Mouse (Mus musculus) left cerebral cortex, postnatal 10 days (tissue): ENCODE measurements around the gene Klrc2. TPM values are rescaled to one million over a fixed set of nuclear protein-coding genes. Genes with fewer than 3 reads are reported as not detected.
"Not testable (repeated sequence)": the region's sequence is repeated elsewhere in the genome, so short reads cannot be mapped to it uniquely, and the experiment has no call there.

Experiments used
- DNase-seq, 2 experiments: peaks; one replicate each; pipeline ENCODE4 v3.0.0; 2021 to 2022; ENCODE audit warnings: low spot score in 2 of 2, mixed read lengths in 1 of 2; ENCODE audit errors: extremely low spot score in 1 of 2
- intact Hi-C: fragments of 180-260 bp; cut with DNase I; formaldehyde crosslinking; loops from one replicate; pipeline ENCODE4 v1.15.1; 2025
- microRNA-seq: library from miRNA; unstranded; fragments of <30 nt; microRNA quantifications from one replicate; pipeline ENCODE4 v1.2.0, GENCODE M21; 2022
- total RNA-seq, 2 experiments: library from RNA; stranded (reverse); gene quantifications; 2 replicates each; pipeline ENCODE4 v1.2.3; 2021

The Klrc2 gene
- not detected for total RNA-seq

GRCm38 (mm10) chr6:129660589-129660988 lies at the start of gene Klrc2:
Gene Klrc2, minus strand, starts transcription at chr6:129660689.
- intact Hi-C loops, DNase-seq: not testable (repeated sequence)

GRCm38 (mm10) chr6:129691436-129691835 lies 30.9 kb upstream of the Klrc2 start:
- DNase-seq, intact Hi-C loops: not testable (repeated sequence)

GRCm38 (mm10) chr6:129680379-129680778 lies 19.9 kb upstream of the Klrc2 start:
- intact Hi-C loops: no loop called here
- DNase-seq: no peak

- DNase-seq: no peak
- intact Hi-C loops: no loop called here
Observed at GRCm38 (mm10) chr6:129678873-129679272, 18.4 kb upstream of the Klrc2 start, which contains the start of gene Klrc1. Gene Klrc1, minus strand, starts transcription at chr6:129678973.

- DNase-seq, intact Hi-C loops: not testable (repeated sequence)
Observed at GRCm38 (mm10) chr6:129661301-129661700, 812 bp upstream of the Klrc2 start.

- intact Hi-C loops, DNase-seq: not testable (repeated sequence)
Observed at GRCm38 (mm10) chr6:129644054-129644453, 16.4 kb downstream of the Klrc2 start.

GRCm38 (mm10) chr6:129643237-129643636 lies 17.3 kb downstream of the Klrc2 start, which contains the start of gene Klrc3:
Gene Klrc3, minus strand, starts transcription at chr6:129643337.
- DNase-seq, intact Hi-C loops: not testable (repeated sequence)

GRCm38 (mm10) chr6:129631046-129631445 lies 29.4 kb downstream of the Klrc2 start:
- intact Hi-C loops, DNase-seq: not testable (repeated sequence)

GRCm38 (mm10) chr6:129623735-129624134 lies 36.8 kb downstream of the Klrc2 start, which contains the start of gene Klrk1:
Gene Klrk1, minus strand, starts transcription at chr6:129623864.
- DNase-seq: no peak
- intact Hi-C loops: no loop called here

GRCm38 (mm10) chr6:129608372-129608771 lies 52.1 kb downstream of the Klrc2 start:
- intact Hi-C loops: no loop called here
- no peak for DNase-seq

Small RNAs within 50 kb of the gene (microRNA-seq; reads per million reads assigned to microRNA genes)
- not detected for gene Mir680-1

Other genes with a start within 250 kb of the Klrc2 start
- gene Clec1a, start 208.7 kb downstream of the Klrc2 start, total RNA-seq: 1 to 10 TPM; 1.5 to 2.6 TPM
- gene Olr1, start 153.5 kb downstream of the Klrc2 start, total RNA-seq: not detected
- gene Tmem52b, start 148.1 kb downstream of the Klrc2 start, total RNA-seq: not detected
- gene Gabarapl1, start 127.5 kb downstream of the Klrc2 start, total RNA-seq: 100 to 1,000 TPM; 450 to 458 TPM
- gene Klre1, start 82.8 kb downstream of the Klrc2 start, total RNA-seq: not detected
- gene Klrd1, start 68.9 kb downstream of the Klrc2 start, total RNA-seq: not detected
- gene Klrk1, start 36.8 kb downstream of the Klrc2 start, total RNA-seq: not detected
- gene Klrc3, start 17.4 kb downstream of the Klrc2 start, total RNA-seq: not detected
- gene Klrc1, start 18.3 kb upstream of the Klrc2 start, total RNA-seq: not detected
- gene Klri1, start 56.4 kb upstream of the Klrc2 start, total RNA-seq: not detected
- under 1 TPM; 0.14 to 0.19 TPM for gene Klri2, start 79.8 kb upstream of the Klrc2 start, total RNA-seq
- not detected for gene Gm156, start 123.6 kb upstream of the Klrc2 start, total RNA-seq
- not detected for gene Gm17631, start 202.0 kb upstream of the Klrc2 start, total RNA-seq
- gene Klra17, start 216.0 kb upstream of the Klrc2 start, total RNA-seq: not detected